Mouse (Mus musculus): ENCODE results near the gene Safb2. TPM values are rescaled to one million over a fixed set of nuclear protein-coding genes. Genes with fewer than 3 reads are reported as not detected.
A peak's percentile ranks its signal among the peaks of the same experiment; 100 is the strongest.
"Not testable (repeated sequence)": the region's sequence is repeated elsewhere in the genome, so short reads cannot be mapped to it uniquely, and the experiment has no call there.

The Safb2 gene
- polyA plus RNA-seq, 1 experiment from 2014 or later: 59.9 TPM

DNA sequence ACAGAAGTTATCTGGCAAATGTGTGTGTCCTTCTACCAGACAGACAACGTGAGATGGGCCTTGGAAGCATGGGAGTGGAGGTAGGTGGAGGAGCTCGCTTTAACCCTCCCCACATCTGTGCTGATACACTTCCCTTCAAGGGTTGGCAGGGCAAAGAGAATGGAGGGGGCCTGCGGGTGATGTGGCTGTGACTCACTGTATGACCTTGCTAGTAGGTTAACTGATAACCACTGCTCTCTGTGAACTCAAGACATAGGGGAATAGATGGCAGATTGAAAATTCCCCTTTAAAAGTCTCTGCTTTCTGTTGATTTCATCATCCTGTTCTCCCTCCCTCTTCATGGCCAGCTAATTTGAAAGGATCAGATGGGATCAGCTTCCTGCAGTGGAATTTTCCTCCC, 41.1 kb upstream of the Safb2 start:
- H3K9ac ChIP-seq (ENCODE audit: low read length): no peak overlapping the region
- no peaks in the 10 kb centered on the region for H3K9me3 ChIP-seq (ENCODE audit: control insufficient read depth, low read length)
- H3K27me3 ChIP-seq (replicated peaks; ENCODE audit: control insufficient read depth, insufficient read depth, low read length): no peaks in the 10 kb centered on the region
- H3K4me3 ChIP-seq (ENCODE audit: low read depth, low read length): peak overlapping the region; percentile 91
- no peak for DNase-seq (ENCODE audit: low spot score)
- 81% methylated on average over 3 of the region's 3 CpGs for WGBS
- H3K4me2 ChIP-seq (ENCODE audit: low read length): peak overlapping the region; percentile 92
- H3K4me1 ChIP-seq (replicated peaks; ENCODE audit: control insufficient read depth, insufficient read depth, low read length): peaks cover 18% of the 10 kb centered on the region
- peaks cover 35% of the 10 kb centered on the region for H3K36me3 ChIP-seq (ENCODE audit: control insufficient read depth, insufficient read depth, low read length)
- no peak for ATAC-seq (replicated peaks; ENCODE audit: low FRiP score, low TSS enrichment, low read depth)
- no peak overlapping the region for H3K27ac ChIP-seq (ENCODE audit: low read depth)

DNA sequence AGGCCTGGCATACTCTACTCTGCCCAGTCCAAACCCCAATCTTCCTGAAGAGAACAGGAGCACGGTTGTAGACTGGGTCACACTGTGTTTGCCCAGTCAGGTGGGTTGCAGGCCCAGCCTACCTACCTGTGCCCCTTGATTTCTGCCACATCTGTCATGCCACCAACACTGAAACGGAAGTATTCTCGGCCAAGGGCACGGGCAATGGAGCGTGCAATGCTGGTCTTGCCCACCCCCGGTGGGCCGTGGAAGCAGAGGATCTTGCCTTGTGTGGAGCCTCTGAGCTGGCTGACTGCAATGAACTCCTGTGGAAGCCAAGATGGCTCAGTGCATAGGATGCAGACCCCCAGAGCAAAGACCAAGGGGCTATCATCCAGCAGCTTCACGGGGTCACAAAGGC, 33.2 kb upstream of the Safb2 start:
- Histone ChIP-seq H3K27ac (ENCODE audit: low read depth) (no peak overlapping the region), H3K4me2 (ENCODE audit: low read length) (no peak overlapping the region), H3K4me1 (replicated peaks; ENCODE audit: control insufficient read depth, insufficient read depth, low read length) (peaks cover 7% of the 10 kb centered on the region), H3K36me3 (ENCODE audit: control insufficient read depth, insufficient read depth, low read length) (peaks cover 80% of the 10 kb centered on the region), H3K4me3 (ENCODE audit: low read depth, low read length) (no peak overlapping the region), H3K27me3 (replicated peaks; ENCODE audit: control insufficient read depth, insufficient read depth, low read length) (no peaks in the 10 kb centered on the region), H3K9me3 (ENCODE audit: control insufficient read depth, low read length) (no peaks in the 10 kb centered on the region), H3K9ac (ENCODE audit: low read length) (no peak overlapping the region)
- 92% methylated on average over 8 of the region's 8 CpGs for WGBS
- DNase-seq (ENCODE audit: low spot score): no peak
- no peak for ATAC-seq (replicated peaks; ENCODE audit: low FRiP score, low TSS enrichment, low read depth)

DNA sequence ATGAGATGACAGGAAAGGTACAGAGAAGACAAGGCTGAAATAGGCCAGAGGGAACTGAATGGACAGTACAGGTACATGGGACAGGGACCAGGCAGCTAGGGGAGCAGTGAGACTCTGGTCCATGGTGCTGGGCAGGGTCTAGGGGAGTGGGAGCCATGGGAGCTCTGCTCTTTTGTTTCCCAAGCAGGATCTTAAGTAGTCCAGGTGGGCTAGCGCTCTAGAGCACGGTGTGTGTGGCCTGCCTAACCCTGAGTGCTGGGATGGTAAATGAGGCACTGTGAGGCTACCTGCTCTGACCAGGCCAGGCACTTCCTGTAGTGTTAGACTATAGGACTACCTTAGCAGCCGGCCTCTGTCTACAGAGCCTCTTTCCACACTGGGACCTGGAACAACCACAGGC, 32.3 kb upstream of the Safb2 start:
- no peak for ATAC-seq (replicated peaks; ENCODE audit: low FRiP score, low TSS enrichment, low read depth)
- Histone ChIP-seq H3K9me3 (ENCODE audit: control insufficient read depth, low read length) (no peaks in the 10 kb centered on the region), H3K27ac (ENCODE audit: low read depth) (no peak overlapping the region), H3K4me1 (replicated peaks; ENCODE audit: control insufficient read depth, insufficient read depth, low read length) (peaks cover 7% of the 10 kb centered on the region), H3K27me3 (replicated peaks; ENCODE audit: control insufficient read depth, insufficient read depth, low read length) (no peaks in the 10 kb centered on the region), H3K36me3 (ENCODE audit: control insufficient read depth, insufficient read depth, low read length) (peaks cover 71% of the 10 kb centered on the region), H3K4me3 (ENCODE audit: low read depth, low read length) (no peak overlapping the region), H3K9ac (ENCODE audit: low read length) (no peak overlapping the region), H3K4me2 (ENCODE audit: low read length) (no peak overlapping the region)
- no peak for DNase-seq (ENCODE audit: low spot score)
- WGBS: 86% methylated on average over 3 of the region's 3 CpGs

DNA sequence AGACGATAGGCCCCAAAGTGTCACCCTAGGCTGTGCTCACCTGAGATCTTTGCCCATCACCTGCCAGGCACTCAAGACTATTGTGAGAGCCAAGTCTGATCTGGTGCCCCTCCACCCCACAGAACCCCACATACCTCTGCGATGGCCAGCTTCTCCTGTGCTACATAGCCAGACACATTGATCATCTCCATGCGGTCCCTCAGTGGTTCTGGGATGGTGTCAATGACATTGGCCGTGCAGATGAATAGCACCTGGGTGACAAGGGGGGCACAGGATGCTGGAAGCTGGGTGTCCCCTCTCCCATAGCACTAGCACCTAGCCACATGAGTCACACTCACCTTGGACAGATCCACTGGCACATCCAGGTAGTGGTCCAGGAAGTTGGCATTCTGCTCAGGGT, 31.4 kb upstream of the Safb2 start:
- peaks cover 66% of the 10 kb centered on the region for H3K36me3 ChIP-seq (ENCODE audit: control insufficient read depth, insufficient read depth, low read length)
- no peak overlapping the region for H3K4me2 ChIP-seq (ENCODE audit: low read length)
- no peak overlapping the region for H3K9ac ChIP-seq (ENCODE audit: low read length)
- H3K27me3 ChIP-seq (replicated peaks; ENCODE audit: control insufficient read depth, insufficient read depth, low read length): no peaks in the 10 kb centered on the region
- H3K4me1 ChIP-seq (replicated peaks; ENCODE audit: control insufficient read depth, insufficient read depth, low read length): peaks cover 7% of the 10 kb centered on the region
- no peak overlapping the region for H3K4me3 ChIP-seq (ENCODE audit: low read depth, low read length)
- H3K9me3 ChIP-seq (ENCODE audit: control insufficient read depth, low read length): no peaks in the 10 kb centered on the region
- ATAC-seq (replicated peaks; ENCODE audit: low FRiP score, low TSS enrichment, low read depth) (no peak), DNase-seq (ENCODE audit: low spot score) (no peak)
- WGBS: 82% methylated on average over 4 of the region's 4 CpGs
- H3K27ac ChIP-seq (ENCODE audit: low read depth): no peak overlapping the region

DNA sequence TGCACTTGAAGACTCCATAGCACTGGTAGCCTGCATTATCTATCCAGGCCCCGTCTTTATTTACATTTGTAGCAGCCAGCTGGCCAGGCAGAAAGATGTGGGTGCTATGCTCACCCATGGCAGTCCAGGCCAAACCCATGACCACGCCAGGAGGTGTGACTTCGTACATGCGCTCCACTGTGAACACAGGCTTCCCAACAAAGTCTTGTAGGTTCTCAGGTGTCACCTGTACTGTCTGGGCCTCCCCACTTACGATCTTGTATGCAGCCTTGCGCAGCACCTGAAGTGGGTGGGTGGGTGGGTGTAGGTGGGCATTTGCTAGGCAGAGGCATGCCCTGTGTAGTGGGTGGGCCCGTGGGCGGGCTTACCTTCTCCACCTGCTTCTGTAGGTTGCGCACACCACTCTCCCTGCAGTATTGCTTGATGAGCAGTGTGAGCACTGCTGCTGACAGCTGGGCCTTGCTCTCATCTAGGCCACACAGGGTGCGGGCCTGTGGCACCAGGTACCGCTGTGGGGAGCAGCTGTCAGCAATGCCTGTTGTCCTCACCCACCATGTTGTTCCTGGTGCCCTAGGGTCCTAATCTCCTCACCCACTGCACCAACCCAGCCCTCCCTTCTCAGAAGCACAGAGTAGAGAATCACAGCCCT, 30.9 kb upstream of the Safb2 start:
- 0 out of 2 replicates have a peak overlapping the region, but pooled peaks have one; percentile 8 for H3K4me3 ChIP-seq (ENCODE audit: low read depth, low read length)
- DNase-seq (ENCODE audit: low spot score): peak; percentile 63
- H3K27ac ChIP-seq (ENCODE audit: low read depth): no peak overlapping the region
- peaks cover 60% of the 10 kb centered on the region for H3K36me3 ChIP-seq (ENCODE audit: control insufficient read depth, insufficient read depth, low read length)
- H3K27me3 ChIP-seq (replicated peaks; ENCODE audit: control insufficient read depth, insufficient read depth, low read length): no peaks in the 10 kb centered on the region
- H3K4me1 ChIP-seq (replicated peaks; ENCODE audit: control insufficient read depth, insufficient read depth, low read length): peaks cover 10% of the 10 kb centered on the region
- no peak overlapping the region for H3K9ac ChIP-seq (ENCODE audit: low read length)
- H3K4me2 ChIP-seq (ENCODE audit: low read length): peak overlapping the region; percentile 81; the same call in 1 of the 2 replicates
- no peak for ATAC-seq (replicated peaks; ENCODE audit: low FRiP score, low TSS enrichment, low read depth)
- no peaks in the 10 kb centered on the region for H3K9me3 ChIP-seq (ENCODE audit: control insufficient read depth, low read length)
- WGBS: 81% methylated on average over 11 of the region's 11 CpGs

DNA sequence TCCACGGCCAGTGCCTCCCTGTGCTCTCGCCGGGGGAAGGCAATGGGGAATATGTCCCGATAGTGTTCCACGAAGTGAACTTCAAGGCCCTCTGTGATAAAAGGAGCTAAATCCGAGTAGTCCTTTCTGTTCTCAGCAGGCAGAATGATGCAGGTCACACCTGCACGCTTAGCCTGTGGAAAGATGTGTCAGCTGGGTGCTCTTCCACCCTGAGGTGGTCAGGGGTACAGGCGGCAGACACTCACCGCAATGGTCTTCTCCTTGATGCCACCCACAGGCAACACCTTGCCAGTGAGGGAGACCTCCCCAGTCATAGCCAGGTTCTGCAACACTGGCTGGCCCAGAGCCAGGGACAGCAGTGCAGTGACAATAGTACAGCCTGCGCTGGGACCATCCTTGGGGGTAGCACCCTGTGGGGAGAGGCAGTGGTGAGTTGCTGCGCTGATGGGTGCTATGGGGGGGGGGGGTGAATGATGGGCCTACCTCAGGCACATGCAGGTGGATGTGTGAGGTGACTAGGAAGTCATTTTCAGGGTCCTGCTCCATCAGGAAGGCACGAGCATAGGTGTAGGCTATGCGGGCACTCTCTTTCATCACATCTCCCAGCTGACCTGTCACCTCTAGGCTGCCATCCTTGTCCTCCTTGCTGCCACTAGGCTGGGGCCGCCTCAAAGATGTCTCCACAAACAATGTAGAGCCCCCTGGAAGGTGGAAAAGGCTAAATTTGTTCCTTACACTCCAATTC, 30.2 kb upstream of the Safb2 start:
- H3K36me3 ChIP-seq (ENCODE audit: control insufficient read depth, insufficient read depth, low read length): peaks cover 53% of the 10 kb centered on the region
- DNase-seq (ENCODE audit: low spot score): no peak

DNA sequence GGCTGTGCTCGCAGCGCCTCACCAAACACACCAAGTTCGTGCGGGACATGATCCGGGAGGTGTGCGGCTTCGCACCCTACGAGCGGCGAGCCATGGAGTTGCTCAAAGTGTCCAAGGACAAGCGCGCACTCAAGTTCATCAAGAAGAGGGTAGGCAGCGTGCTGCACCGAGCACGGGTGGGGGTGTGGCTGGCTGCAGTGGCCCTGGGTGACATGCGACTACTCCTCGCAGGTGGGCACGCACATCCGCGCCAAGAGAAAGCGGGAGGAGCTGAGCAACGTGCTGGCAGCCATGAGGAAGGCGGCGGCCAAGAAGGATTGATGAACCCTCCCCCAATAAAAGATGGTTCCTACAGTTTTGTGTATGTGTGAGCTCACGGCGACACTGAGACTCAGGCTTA, 29.5 kb upstream of the Safb2 start:
- peak overlapping the region; percentile 81 for H3K4me2 ChIP-seq (ENCODE audit: low read length)
- H3K36me3 ChIP-seq (ENCODE audit: control insufficient read depth, insufficient read depth, low read length): peaks cover 47% of the 10 kb centered on the region
- not testable (repeated sequence) for H3K27me3 ChIP-seq (replicated peaks; ENCODE audit: control insufficient read depth, insufficient read depth, low read length); ATAC-seq (replicated peaks; ENCODE audit: low FRiP score, low TSS enrichment, low read depth); DNase-seq (ENCODE audit: low spot score); H3K9me3 ChIP-seq (ENCODE audit: control insufficient read depth, low read length)
- under 1% methylated on average over 26 of the region's 26 CpGs for WGBS
- H3K4me1 ChIP-seq (replicated peaks; ENCODE audit: control insufficient read depth, insufficient read depth, low read length): peaks cover 14% of the 10 kb centered on the region
- peak overlapping the region; percentile 92 for H3K9ac ChIP-seq (ENCODE audit: low read length)
- H3K27ac ChIP-seq (ENCODE audit: low read depth): peak overlapping the region; percentile 89
- peak overlapping the region; percentile 77 for H3K4me3 ChIP-seq (ENCODE audit: low read depth, low read length)

More for the DNA sequence above, 30.2 kb upstream of the Safb2 start:
- Histone ChIP-seq H3K4me3 (ENCODE audit: low read depth, low read length) (peak overlapping the region; percentile 77), H3K9ac (ENCODE audit: low read length) (peak overlapping the region; percentile 92), H3K4me2 (ENCODE audit: low read length) (peak overlapping the region; percentile 81), H3K9me3 (ENCODE audit: control insufficient read depth, low read length) (no peaks in the 10 kb centered on the region), H3K27me3 (replicated peaks; ENCODE audit: control insufficient read depth, insufficient read depth, low read length) (no peaks in the 10 kb centered on the region), H3K27ac (ENCODE audit: low read depth) (no peak overlapping the region; the same call in 1 of the 2 replicates), H3K4me1 (replicated peaks; ENCODE audit: control insufficient read depth, insufficient read depth, low read length) (peaks cover 14% of the 10 kb centered on the region)
- WGBS: 31% methylated on average over 14 of the region's 14 CpGs
- ATAC-seq (replicated peaks; ENCODE audit: low FRiP score, low TSS enrichment, low read depth): no peak

DNA sequence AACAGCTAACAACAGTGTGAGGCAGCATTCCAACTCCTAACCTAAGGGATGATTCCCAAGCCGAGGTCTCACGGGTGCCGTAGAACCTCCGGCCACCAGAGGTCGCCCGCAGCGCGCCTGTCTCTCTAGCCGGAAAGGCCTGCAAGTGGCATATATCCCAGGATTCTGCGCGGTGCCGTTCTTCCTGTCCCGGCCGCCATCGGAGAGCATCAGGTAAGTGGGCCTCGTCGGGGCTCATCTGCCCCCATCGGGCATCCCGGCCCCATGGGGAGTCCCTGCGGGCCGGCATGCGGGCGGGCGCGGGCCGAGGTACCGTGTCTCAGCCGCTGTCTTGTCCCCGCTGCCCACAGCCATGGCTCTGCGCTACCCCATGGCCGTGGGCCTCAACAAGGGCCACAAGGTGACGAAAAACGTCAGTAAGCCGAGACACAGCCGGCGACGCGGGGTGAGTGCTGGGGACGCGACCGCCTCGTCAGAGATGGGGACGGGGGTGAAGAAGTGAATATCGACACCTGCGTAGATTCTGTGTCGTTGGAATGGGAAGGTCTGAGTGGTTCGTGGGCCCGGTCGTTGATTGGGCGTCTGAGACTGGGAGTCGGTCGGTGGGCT, 29.0 kb upstream of the Safb2 start, which contains the start of gene Rpl36:
Rpl36 (plus strand) TSS at position 181 of the 609 bp plus-strand sequence.
- Histone ChIP-seq H3K9me3 (ENCODE audit: control insufficient read depth, low read length) (no peaks in the 10 kb centered on the region), H3K4me1 (replicated peaks; ENCODE audit: control insufficient read depth, insufficient read depth, low read length) (peaks cover 19% of the 10 kb centered on the region), H3K36me3 (ENCODE audit: control insufficient read depth, insufficient read depth, low read length) (peaks cover 41% of the 10 kb centered on the region), H3K4me2 (ENCODE audit: low read length) (peak within 1 kb of the TSS; percentile 81), H3K27me3 (replicated peaks; ENCODE audit: control insufficient read depth, insufficient read depth, low read length) (no peaks in the 10 kb centered on the region), H3K9ac (ENCODE audit: low read length) (peak within 1 kb of the TSS; percentile 92), H3K27ac (ENCODE audit: low read depth) (peak within 1 kb of the TSS; percentile 89), H3K4me3 (ENCODE audit: low read depth, low read length) (peak within 1 kb of the TSS; percentile 77)
- peak; percentile 49 for ATAC-seq (replicated peaks; ENCODE audit: low FRiP score, low TSS enrichment, low read depth)
- under 1% methylated on average over 52 of the region's 52 CpGs for WGBS
- DNase-seq (ENCODE audit: low spot score): peak; percentile 98
